8 mouse cellular contexts compared by ENCODE assay signal in genomic region chr2:113399718-113400117, GRCm38 (mm10).
"Had no signal": no experiment of that assay in that cellular context is flagged by ENCODE, and none has a peak within 500 bp of the region (broad histone marks: within the 10 kb centered on the region; RNA-seq: fewer than 3 reads in every experiment).

No protein-coding gene starts in this region.

- DNase-seq: kidney, postnatal 25 days; layer of hippocampus, adult 9-11 months; liver, postnatal 0 days; lung, postnatal 14 days; lung, postnatal 4 days; midbrain, embryonic 14.5 days; thymus, adult 18-20 months; thymus, postnatal 36 days had no signal

- ATAC-seq: liver, postnatal 0 days had no signal
